Mouse (Mus musculus): ENCODE measurements around the gene Antxr1. TPM values are rescaled to one million over a fixed set of nuclear protein-coding genes. Genes with fewer than 3 reads are reported as not detected.

The Antxr1 gene
- polyA plus RNA-seq, 1 experiment from 2014 or later: 5.2 TPM

DNA sequence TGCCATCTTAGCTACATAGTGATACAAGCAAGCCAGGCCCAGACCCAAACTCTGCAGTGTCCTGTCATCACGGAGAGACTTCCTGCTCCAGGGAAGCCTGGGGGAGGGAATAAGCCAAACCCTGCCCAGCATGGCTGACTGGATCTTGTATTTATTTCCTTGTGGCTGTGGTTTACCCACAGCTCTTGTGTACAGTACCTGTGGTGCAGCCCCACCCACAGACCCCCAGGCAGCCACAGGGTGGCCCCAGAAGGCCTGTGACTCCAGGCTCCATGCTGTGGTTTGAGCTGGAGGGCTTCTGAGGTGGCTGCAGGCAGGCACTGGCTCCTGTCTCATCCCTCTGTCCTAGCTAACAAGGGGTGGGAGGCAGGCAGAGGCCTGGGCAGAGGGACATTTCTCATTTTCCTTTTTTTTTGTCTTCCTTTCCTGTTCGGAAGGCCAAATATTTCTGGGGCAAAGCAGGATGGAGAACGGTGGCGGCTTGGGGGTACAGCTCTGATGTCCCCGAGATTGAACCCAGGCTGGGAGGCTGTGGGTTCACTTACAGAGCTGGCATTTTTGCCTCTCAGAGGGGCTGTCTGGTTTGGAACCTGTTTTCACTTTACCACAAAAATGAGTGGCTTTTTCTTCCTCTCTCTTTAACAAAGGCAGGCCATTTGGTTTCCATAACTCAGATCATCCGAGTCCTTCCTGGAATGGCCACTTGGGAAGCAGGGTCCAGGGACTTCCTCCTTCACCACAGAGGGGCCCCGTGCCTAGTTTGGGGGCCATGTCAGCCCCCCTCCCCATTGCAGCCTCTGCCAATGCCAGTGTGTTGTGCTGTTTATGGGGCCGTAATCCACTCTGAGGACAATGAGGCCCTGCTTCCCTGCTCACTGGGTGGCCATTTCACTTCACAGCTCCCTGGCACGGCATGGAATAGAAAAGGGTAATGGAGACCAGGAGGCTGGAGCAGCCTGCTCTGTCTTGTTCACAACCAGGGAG, 91.2 kb downstream of the Antxr1 start:
- no peak for ATAC-seq (replicated peaks; ENCODE audit: low FRiP score, low read depth)
- H3K36me3 ChIP-seq (ENCODE audit: insufficient read depth, low read length): 0 out of 2 replicates have a peak, but pooled peaks cover 6% of the 10 kb centered on the region

DNA sequence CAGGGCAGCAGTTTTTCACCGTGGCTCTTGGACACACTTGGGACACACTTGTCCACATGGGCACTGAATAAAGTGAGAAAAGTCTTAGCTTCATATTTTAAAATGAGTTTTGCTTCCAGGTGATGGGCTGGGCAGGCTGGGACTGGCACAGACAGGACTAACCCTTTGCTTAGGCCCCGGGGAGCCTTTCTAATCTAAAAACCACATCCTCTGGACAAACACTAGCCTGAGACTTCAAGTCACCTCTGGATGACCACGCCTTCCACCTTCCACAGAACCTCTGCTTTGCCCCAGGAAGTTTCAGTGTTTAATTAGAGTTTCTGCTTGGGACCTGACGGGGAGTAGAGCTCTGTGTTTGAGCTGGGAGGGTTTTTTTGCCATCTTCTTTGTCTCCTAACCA, 98.4 kb downstream of the Antxr1 start:
- whole genome bisulfite sequencing: 68% methylated on average over 4 of the region's 4 CpGs
- no peaks in the 10 kb centered on the region for H3K4me1 ChIP-seq (replicated peaks; ENCODE audit: insufficient read depth, low read length)
- H3K27ac ChIP-seq: no peak overlapping the region
- DNase-seq (ENCODE audit: low spot score): no peak
- no peak for ATAC-seq (replicated peaks; ENCODE audit: low FRiP score, low read depth)
- H3K36me3 ChIP-seq (ENCODE audit: insufficient read depth, low read length): 0 out of 2 replicates have a peak, but pooled peaks cover 6% of the 10 kb centered on the region
- no peak overlapping the region for H3K9ac ChIP-seq (ENCODE audit: low read depth, low read length)
- no peak overlapping the region for H3K4me2 ChIP-seq (ENCODE audit: low read length)
- no peaks in the 10 kb centered on the region for H3K9me3 ChIP-seq (replicated peaks; ENCODE audit: low read length)
- H3K27me3 ChIP-seq (ENCODE audit: insufficient read depth, low read length): no peaks in the 10 kb centered on the region
- TF ChIP-seq CTCF (IDR thresholded peaks at IDR 0.05; ENCODE audit: low read depth): no peak
- no peak overlapping the region for H3K4me3 ChIP-seq (replicated peaks; ENCODE audit: low read depth, low read length)

More for the DNA sequence above, 91.2 kb downstream of the Antxr1 start:
- WGBS: 65% methylated on average over 9 of the region's 9 CpGs
- H3K4me3 ChIP-seq (replicated peaks; ENCODE audit: low read depth, low read length): no peak overlapping the region
- no peak overlapping the region for H3K4me2 ChIP-seq (ENCODE audit: low read length)
- no peak overlapping the region for H3K27ac ChIP-seq
- no peak for DNase-seq (ENCODE audit: low spot score)
- no peaks in the 10 kb centered on the region for H3K9me3 ChIP-seq (replicated peaks; ENCODE audit: low read length)
- H3K27me3 ChIP-seq (ENCODE audit: insufficient read depth, low read length): no peaks in the 10 kb centered on the region
- no peak overlapping the region for H3K9ac ChIP-seq (ENCODE audit: low read depth, low read length)
- H3K4me1 ChIP-seq (replicated peaks; ENCODE audit: insufficient read depth, low read length): peaks cover 4% of the 10 kb centered on the region; the same call in 1 of the 2 replicates
- no peak for TF ChIP-seq CTCF (IDR thresholded peaks at IDR 0.05; ENCODE audit: low read depth)

DNA sequence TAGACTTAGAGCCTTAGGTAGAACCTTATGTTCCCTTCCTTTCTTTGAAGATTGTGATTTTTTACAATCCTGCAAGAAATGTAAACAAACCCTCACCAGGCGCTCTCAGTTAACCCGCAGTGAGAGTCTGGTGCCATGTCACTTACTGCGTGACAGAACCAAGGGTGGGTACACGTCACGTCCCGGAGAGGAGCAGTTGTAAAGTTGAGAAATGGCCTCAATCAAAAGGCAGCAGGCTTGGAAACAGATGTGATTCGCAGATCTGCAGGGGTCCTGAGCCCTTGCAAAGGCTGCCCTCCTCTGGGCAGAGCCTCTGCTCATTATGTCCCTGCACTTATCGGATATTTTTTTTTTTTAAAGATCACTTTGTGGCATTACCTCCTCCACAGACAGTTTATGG, 99.6 kb downstream of the Antxr1 start:
- Histone ChIP-seq H3K27ac (no peak overlapping the region), H3K36me3 (ENCODE audit: insufficient read depth, low read length) (0 out of 2 replicates have a peak, but pooled peaks cover 6% of the 10 kb centered on the region), H3K4me3 (replicated peaks; ENCODE audit: low read depth, low read length) (no peak overlapping the region), H3K27me3 (ENCODE audit: insufficient read depth, low read length) (no peaks in the 10 kb centered on the region), H3K4me2 (ENCODE audit: low read length) (no peak overlapping the region), H3K9me3 (replicated peaks; ENCODE audit: low read length) (no peaks in the 10 kb centered on the region), H3K9ac (ENCODE audit: low read depth, low read length) (no peak overlapping the region), H3K4me1 (replicated peaks; ENCODE audit: insufficient read depth, low read length) (no peaks in the 10 kb centered on the region)
- DNase-seq (ENCODE audit: low spot score) (peak; percentile 33), ATAC-seq (replicated peaks; ENCODE audit: low FRiP score, low read depth) (no peak)
- 28% methylated on average over 8 of the region's 8 CpGs for WGBS
- TF ChIP-seq CTCF (IDR thresholded peaks at IDR 0.05; ENCODE audit: low read depth): peak; percentile 34; the same call in 1 of the 2 replicates

DNA sequence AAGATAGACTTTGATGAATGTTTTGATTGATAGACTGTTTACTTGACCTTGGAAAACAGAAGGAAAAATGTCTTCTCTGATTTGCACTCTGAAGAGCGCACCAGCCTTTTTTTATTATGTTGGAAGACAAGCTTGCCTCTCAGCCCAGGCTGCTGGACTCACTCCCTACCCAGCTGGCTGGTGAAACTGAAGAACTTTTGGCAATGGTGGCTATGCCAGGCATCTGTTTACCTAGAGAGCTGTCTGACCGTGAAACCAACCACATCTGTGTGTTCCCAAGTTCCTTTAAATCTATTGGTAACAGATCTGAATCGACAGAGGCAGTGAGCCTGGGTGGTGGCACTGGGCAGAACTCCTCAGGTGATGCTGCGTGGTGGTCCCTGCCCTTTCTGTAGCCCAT, 102.5 kb downstream of the Antxr1 start:
- Histone ChIP-seq H3K4me3 (replicated peaks; ENCODE audit: low read depth, low read length) (no peak overlapping the region), H3K27me3 (ENCODE audit: insufficient read depth, low read length) (no peaks in the 10 kb centered on the region), H3K9ac (ENCODE audit: low read depth, low read length) (no peak overlapping the region), H3K27ac (no peak overlapping the region), H3K4me2 (ENCODE audit: low read length) (no peak overlapping the region), H3K36me3 (ENCODE audit: insufficient read depth, low read length) (no peaks in the 10 kb centered on the region), H3K4me1 (replicated peaks; ENCODE audit: insufficient read depth, low read length) (no peaks in the 10 kb centered on the region), H3K9me3 (replicated peaks; ENCODE audit: low read length) (no peaks in the 10 kb centered on the region)
- no peak for TF ChIP-seq CTCF (IDR thresholded peaks at IDR 0.05; ENCODE audit: low read depth)
- DNase-seq (ENCODE audit: low spot score) (no peak), ATAC-seq (replicated peaks; ENCODE audit: low FRiP score, low read depth) (no peak)
- WGBS: 81% methylated on average over 4 of the region's 4 CpGs

DNA sequence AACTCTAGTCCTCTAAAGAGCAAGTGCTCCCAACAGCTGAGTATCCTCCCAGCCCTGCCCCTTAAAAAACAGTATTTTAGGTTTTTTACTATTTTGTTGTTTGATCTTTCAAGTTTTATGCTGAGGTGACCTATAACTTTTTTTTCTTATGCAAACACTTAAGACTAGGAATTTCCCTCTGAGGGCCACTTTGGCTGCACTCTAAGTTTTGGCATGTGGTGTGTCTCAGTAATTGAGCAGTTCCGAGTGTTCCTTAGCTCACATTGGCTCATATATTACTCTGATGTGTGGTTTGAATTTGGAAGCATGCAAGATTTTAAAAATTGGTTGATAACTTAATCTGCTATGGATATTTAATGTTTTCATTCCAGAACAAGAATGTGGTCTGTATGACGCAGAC, 105.6 kb downstream of the Antxr1 start:
- TF ChIP-seq CTCF (IDR thresholded peaks at IDR 0.05; ENCODE audit: low read depth): no peak
- Histone ChIP-seq H3K4me2 (ENCODE audit: low read length) (no peak overlapping the region), H3K36me3 (ENCODE audit: insufficient read depth, low read length) (no peaks in the 10 kb centered on the region), H3K27ac (no peak overlapping the region), H3K4me3 (replicated peaks; ENCODE audit: low read depth, low read length) (no peak overlapping the region), H3K9ac (ENCODE audit: low read depth, low read length) (no peak overlapping the region), H3K27me3 (ENCODE audit: insufficient read depth, low read length) (no peaks in the 10 kb centered on the region), H3K9me3 (replicated peaks; ENCODE audit: low read length) (no peaks in the 10 kb centered on the region), H3K4me1 (replicated peaks; ENCODE audit: insufficient read depth, low read length) (peaks cover 11% of the 10 kb centered on the region)
- ATAC-seq (replicated peaks; ENCODE audit: low FRiP score, low read depth) (no peak), DNase-seq (ENCODE audit: low spot score) (no peak)
- WGBS: 92% methylated on average over 2 of the region's 2 CpGs

DNA sequence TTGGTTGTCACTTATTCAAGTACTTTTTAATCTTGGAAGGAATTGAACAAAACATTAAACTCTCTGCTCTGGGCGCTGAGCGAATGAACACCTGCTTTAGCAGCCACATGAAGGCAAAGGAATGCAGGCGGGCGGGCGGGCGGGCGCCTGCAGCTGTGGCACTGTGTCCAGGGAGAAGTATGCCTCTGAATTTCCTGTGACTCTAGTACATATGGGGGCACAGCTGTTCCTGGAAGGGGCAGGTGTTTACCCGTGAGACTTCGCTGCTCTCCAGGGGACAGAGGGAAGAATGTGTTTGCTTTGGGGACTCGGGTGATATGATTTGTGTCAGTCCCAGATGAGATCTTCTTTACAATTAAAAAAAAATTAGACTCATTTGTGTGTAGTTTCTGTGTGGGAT, 107.7 kb downstream of the Antxr1 start:
- Histone ChIP-seq H3K27ac (no peak overlapping the region), H3K27me3 (ENCODE audit: insufficient read depth, low read length) (no peaks in the 10 kb centered on the region), H3K9ac (ENCODE audit: low read depth, low read length) (no peak overlapping the region), H3K4me1 (replicated peaks; ENCODE audit: insufficient read depth, low read length) (peaks cover 11% of the 10 kb centered on the region), H3K4me3 (replicated peaks; ENCODE audit: low read depth, low read length) (no peak overlapping the region), H3K4me2 (ENCODE audit: low read length) (no peak overlapping the region), H3K9me3 (replicated peaks; ENCODE audit: low read length) (no peaks in the 10 kb centered on the region), H3K36me3 (ENCODE audit: insufficient read depth, low read length) (no peaks in the 10 kb centered on the region)
- DNase-seq (ENCODE audit: low spot score) (no peak), ATAC-seq (replicated peaks; ENCODE audit: low FRiP score, low read depth) (no peak)
- TF ChIP-seq CTCF (IDR thresholded peaks at IDR 0.05; ENCODE audit: low read depth): no peak
- WGBS: 47% methylated on average over 10 of the region's 10 CpGs

Data from kidney, postnatal 0 days (tissue).